ENCODE assay signal across 28 mouse cellular contexts in the genomic region with DNA sequence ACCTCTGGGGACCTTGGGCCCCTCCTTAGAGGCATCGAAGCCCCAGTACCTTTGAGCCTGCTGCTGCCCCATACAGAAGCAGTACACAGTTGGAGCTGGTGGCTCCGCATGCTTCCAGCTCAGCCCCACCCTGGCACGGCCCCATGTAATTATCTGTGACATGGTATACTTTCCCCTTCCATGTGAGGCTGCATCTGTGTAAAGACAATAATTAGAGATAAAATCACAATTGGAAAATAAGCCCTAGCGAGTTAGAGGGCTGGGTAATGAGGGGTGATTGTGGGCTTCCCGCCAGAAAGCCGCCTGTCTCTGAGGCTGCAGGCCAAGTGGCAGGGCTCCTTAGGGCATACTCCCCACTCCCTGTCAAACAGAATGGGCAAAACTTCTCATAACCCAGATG. TPM values are rescaled to one million over a fixed set of nuclear protein-coding genes. Genes with fewer than 3 reads are reported as not detected.
DNase-seq lines count a peak whose midpoint lies in the region; ATAC-seq and TF ChIP-seq lines count a peak whose summit lies in the region.
"Had no signal": no experiment of that assay in that cellular context is flagged by ENCODE, and none has a peak within 500 bp of the region (broad histone marks: within the 10 kb centered on the region; RNA-seq: fewer than 3 reads in every experiment).

No protein-coding gene starts in this region.

- no peak for DNase-seq in forebrain, embryonic 10.5 days (ENCODE audit: extremely low spot score, low spot score)
- no peak for DNase-seq in midbrain, postnatal 0 days (ENCODE audit: low spot score)
- peak; percentile 11 for DNase-seq in MN1 (ENCODE audit: low spot score)
- no peak for DNase-seq in lung, postnatal 36 days
- no peak for DNase-seq in layer of hippocampus, adult 2 months (ENCODE audit: low spot score in 2 of 2)
- DNase-seq: adrenal gland, postnatal 36 days; cerebellum, adult 2 months; cerebellum, postnatal 36 days; embryo, embryonic 11 days; gastrocnemius, postnatal 14 days; heart, adult 11 months; kidney, adult 9 months; kidney, postnatal 14 days; layer of hippocampus, postnatal 36 days; liver, embryonic 13.5 days; lung, embryonic 14.5 days; thymus, adult 18-20 months; thymus, postnatal 36 days had no signal

- peaks cover 13% of the 10 kb centered on the region for H3K36me3 ChIP-seq in forebrain, embryonic 12.5 days (replicated peaks)
- H3K36me3 ChIP-seq in forebrain, embryonic 10.5 days (replicated peaks) = peaks cover 33% of the 10 kb centered on the region
- peaks cover 14% of the 10 kb centered on the region for H3K36me3 ChIP-seq in midbrain, embryonic 13.5 days
- H3K36me3 ChIP-seq in midbrain, postnatal 0 days (ENCODE audit: insufficient read depth, low read length) = no peaks in the 10 kb centered on the region
- H3K36me3 ChIP-seq in embryonic facial prominence, embryonic 15.5 days = no peaks in the 10 kb centered on the region
- H3K36me3 ChIP-seq: intestine, embryonic 15.5 days; limb, embryonic 13.5 days; liver, embryonic 13.5 days had no signal

- TF ChIP-seq CTCF in midbrain, postnatal 0 days (IDR thresholded peaks at IDR 0.05) = no peak
- TF ChIP-seq CTCF in layer of hippocampus, adult 2 months (conservative IDR thresholded peaks at IDR 0.05) = no peak

- H3K4me3 ChIP-seq in forebrain, embryonic 12.5 days (replicated peaks) = no peak overlapping the region
- H3K4me3 ChIP-seq in forebrain, embryonic 10.5 days = no peak overlapping the region
- H3K4me3 ChIP-seq in midbrain, embryonic 13.5 days (replicated peaks) = no peak overlapping the region
- H3K4me3 ChIP-seq in midbrain, postnatal 0 days (ENCODE audit: low read depth, low read length) = no peak overlapping the region
- H3K4me3 ChIP-seq in embryonic facial prominence, embryonic 15.5 days (replicated peaks) = no peak overlapping the region
- no peak overlapping the region for H3K4me3 ChIP-seq in layer of hippocampus, adult 2 months
- H3K4me3 ChIP-seq: intestine, embryonic 15.5 days; limb, embryonic 13.5 days; liver, embryonic 13.5 days; megakaryocyte, embryonic 14.5 days had no signal

- no peak overlapping the region for H3K4me2 ChIP-seq in forebrain, embryonic 12.5 days
- H3K4me2 ChIP-seq in midbrain, embryonic 13.5 days (replicated peaks) = no peak overlapping the region
- no peak overlapping the region for H3K4me2 ChIP-seq in midbrain, postnatal 0 days (ENCODE audit: low read depth, low read length, poor library complexity, severe bottlenecking)
- H3K4me2 ChIP-seq in embryonic facial prominence, embryonic 15.5 days (replicated peaks) = no peak overlapping the region
- H3K4me2 ChIP-seq: heart, embryonic 11.5 days; intestine, embryonic 15.5 days; limb, embryonic 13.5 days; liver, embryonic 13.5 days; lung, embryonic 14.5 days had no signal

- peaks cover 9% of the 10 kb centered on the region for H3K4me1 ChIP-seq in forebrain, embryonic 12.5 days
- no peaks in the 10 kb centered on the region for H3K4me1 ChIP-seq in forebrain, embryonic 10.5 days
- H3K4me1 ChIP-seq in midbrain, embryonic 13.5 days (replicated peaks) = peaks cover 19% of the 10 kb centered on the region
- no peaks in the 10 kb centered on the region for H3K4me1 ChIP-seq in midbrain, postnatal 0 days (ENCODE audit: insufficient read depth, low read length)
- no peaks in the 10 kb centered on the region for H3K4me1 ChIP-seq in embryonic facial prominence, embryonic 15.5 days
- H3K4me1 ChIP-seq: intestine, embryonic 15.5 days; limb, embryonic 13.5 days; liver, embryonic 13.5 days; megakaryocyte, embryonic 14.5 days had no signal

- H3K9me3 ChIP-seq in forebrain, embryonic 12.5 days = no peaks in the 10 kb centered on the region
- no peaks in the 10 kb centered on the region for H3K9me3 ChIP-seq in forebrain, embryonic 10.5 days
- H3K9me3 ChIP-seq in midbrain, embryonic 13.5 days = no peaks in the 10 kb centered on the region
- no peaks in the 10 kb centered on the region for H3K9me3 ChIP-seq in midbrain, postnatal 0 days (ENCODE audit: low read length)
- no peaks in the 10 kb centered on the region for H3K9me3 ChIP-seq in embryonic facial prominence, embryonic 15.5 days (replicated peaks)
- H3K9me3 ChIP-seq: intestine, embryonic 15.5 days; limb, embryonic 13.5 days; liver, embryonic 13.5 days; megakaryocyte, embryonic 14.5 days had no signal

- no peak overlapping the region for H3K27ac ChIP-seq in forebrain, embryonic 12.5 days
- no peak overlapping the region for H3K27ac ChIP-seq in forebrain, embryonic 10.5 days
- no peak overlapping the region for H3K27ac ChIP-seq in midbrain, embryonic 13.5 days
- H3K27ac ChIP-seq in midbrain, postnatal 0 days (ENCODE audit: low read depth, low read length) = no peak overlapping the region
- H3K27ac ChIP-seq in embryonic facial prominence, embryonic 15.5 days (replicated peaks) = no peak overlapping the region
- H3K27ac ChIP-seq in layer of hippocampus, adult 2 months = no peak overlapping the region
- H3K27ac ChIP-seq: intestine, embryonic 15.5 days; limb, embryonic 13.5 days; liver, embryonic 13.5 days had no signal

- no peak overlapping the region for H3K9ac ChIP-seq in forebrain, embryonic 12.5 days
- no peak overlapping the region; the same call in 1 of the 2 replicates for H3K9ac ChIP-seq in midbrain, embryonic 13.5 days (replicated peaks)
- no peak overlapping the region for H3K9ac ChIP-seq in midbrain, postnatal 0 days (replicated peaks; ENCODE audit: low read length, poor library complexity, severe bottlenecking)
- H3K9ac ChIP-seq in embryonic facial prominence, embryonic 15.5 days = no peak overlapping the region
- H3K9ac ChIP-seq: intestine, embryonic 15.5 days; limb, embryonic 13.5 days; liver, embryonic 13.5 days; lung, embryonic 14.5 days had no signal

- WGBS in forebrain, embryonic 12.5 days = 66% methylated on average over 6 of the region's 6 CpGs
- 88% methylated on average over 6 of the region's 6 CpGs for WGBS in forebrain, embryonic 10.5 days
- WGBS in midbrain, embryonic 13.5 days = 71% methylated on average over 6 of the region's 6 CpGs
- WGBS in midbrain, postnatal 0 days = 46% methylated on average over 6 of the region's 6 CpGs
- 55% methylated on average over 6 of the region's 6 CpGs for WGBS in embryonic facial prominence, embryonic 15.5 days

- ATAC-seq in forebrain, embryonic 12.5 days (ENCODE audit: low FRiP score) = peak; percentile 37; the same call in 1 of the 2 replicates
- ATAC-seq in midbrain, embryonic 13.5 days = peak; percentile 44; the same call in 1 of the 2 replicates
- no peak for ATAC-seq in midbrain, postnatal 0 days (ENCODE audit: low FRiP score)
- ATAC-seq in embryonic facial prominence, embryonic 15.5 days (ENCODE audit: insufficient number of reproducible peaks, low FRiP score, low TSS enrichment, low read depth) = peak; percentile 57; the same call in 1 of the 2 replicates
- ATAC-seq: CD4-positive, CD25-positive, alpha-beta regulatory T cell, adult 4 months; hindbrain, embryonic 16.5 days; intestine, embryonic 15.5 days had no signal

- no peaks in the 10 kb centered on the region for H3K27me3 ChIP-seq in forebrain, embryonic 12.5 days
- no peaks in the 10 kb centered on the region for H3K27me3 ChIP-seq in forebrain, embryonic 10.5 days (ENCODE audit: poor library complexity, severe bottlenecking)
- H3K27me3 ChIP-seq in midbrain, embryonic 13.5 days = no peaks in the 10 kb centered on the region
- H3K27me3 ChIP-seq in midbrain, postnatal 0 days (ENCODE audit: insufficient read depth, low read length) = no peaks in the 10 kb centered on the region
- H3K27me3 ChIP-seq in embryonic facial prominence, embryonic 15.5 days = no peaks in the 10 kb centered on the region
- H3K27me3 ChIP-seq: intestine, embryonic 15.5 days; limb, embryonic 13.5 days; liver, embryonic 13.5 days had no signal

RNA-seq across cellular contexts. Expression of a gene that starts 28.5 kb away (rescaled TPM):
- 19.8 and 20.2 TPM in 2 replicates for polyA plus RNA-seq in forebrain, embryonic 12.5 days (2016; fragmentation: Nextera tagmentation; extraction: Ambion mirVana)
- 6.0 and 6.7 TPM in 2 replicates for polyA plus RNA-seq in forebrain, embryonic 10.5 days (2016; fragmentation: Nextera tagmentation; extraction: Ambion mirVana)
- 27.5 and 29.4 TPM in 2 replicates for polyA plus RNA-seq in midbrain, embryonic 13.5 days (2015; fragmentation: Nextera tagmentation; extraction: Ambion mirVana)
- total RNA-seq in midbrain, postnatal 0 days (2014; rRNA removed) = 137 and 159 TPM in 2 replicates
- polyA plus RNA-seq in midbrain, postnatal 0 days (2015; fragmentation: Nextera tagmentation; extraction: Ambion mirVana) = 18.9 and 20.1 TPM in 2 replicates
- 1.2 and 1.7 TPM in 2 replicates for polyA plus RNA-seq in embryonic facial prominence, embryonic 15.5 days (2015; fragmentation: Nextera tagmentation; extraction: Ambion mirVana)
- 100 to 1,000 TPM; 175 to 181 TPM for total RNA-seq in layer of hippocampus, adult 2 months (2021)
- total RNA-seq: monocyte, adult 5-6 weeks had no signal

RNA-seq across cellular contexts. Expression of a gene that starts 59.7 kb away (rescaled TPM):
- polyA plus RNA-seq in forebrain, embryonic 12.5 days (2016; fragmentation: Nextera tagmentation; extraction: Ambion mirVana) = 69.2 and 76.2 TPM in 2 replicates
- 51.2 and 53.2 TPM in 2 replicates for polyA plus RNA-seq in forebrain, embryonic 10.5 days (2016; fragmentation: Nextera tagmentation; extraction: Ambion mirVana)
- polyA plus RNA-seq in midbrain, embryonic 13.5 days (2015; fragmentation: Nextera tagmentation; extraction: Ambion mirVana) = 69.0 and 71.2 TPM in 2 replicates
- 99.4 and 110 TPM in 2 replicates for total RNA-seq in midbrain, postnatal 0 days (2014; rRNA removed)
- 78.0 and 81.3 TPM in 2 replicates for polyA plus RNA-seq in midbrain, postnatal 0 days (2015; fragmentation: Nextera tagmentation; extraction: Ambion mirVana)
- polyA plus RNA-seq in embryonic facial prominence, embryonic 15.5 days (2015; fragmentation: Nextera tagmentation; extraction: Ambion mirVana) = 50.4 and 56.0 TPM in 2 replicates
- total RNA-seq in layer of hippocampus, adult 2 months (2021) = 100 to 1,000 TPM; 112 to 123 TPM
